Mouse (Mus musculus) neutrophil, adult 65 days (primary cell): ENCODE data around the gene Lix1. TPM values are rescaled to one million over a fixed set of nuclear protein-coding genes. Genes with fewer than 3 reads are reported as not detected.

Experiments
- total RNA-seq: library from RNA; stranded (reverse); gene quantifications from 2 replicates; pipeline ENCODE4 v1.2.4, GENCODE M21; 2023

Gene Lix1
- not detected in 2 replicates for total RNA-seq

DNA sequence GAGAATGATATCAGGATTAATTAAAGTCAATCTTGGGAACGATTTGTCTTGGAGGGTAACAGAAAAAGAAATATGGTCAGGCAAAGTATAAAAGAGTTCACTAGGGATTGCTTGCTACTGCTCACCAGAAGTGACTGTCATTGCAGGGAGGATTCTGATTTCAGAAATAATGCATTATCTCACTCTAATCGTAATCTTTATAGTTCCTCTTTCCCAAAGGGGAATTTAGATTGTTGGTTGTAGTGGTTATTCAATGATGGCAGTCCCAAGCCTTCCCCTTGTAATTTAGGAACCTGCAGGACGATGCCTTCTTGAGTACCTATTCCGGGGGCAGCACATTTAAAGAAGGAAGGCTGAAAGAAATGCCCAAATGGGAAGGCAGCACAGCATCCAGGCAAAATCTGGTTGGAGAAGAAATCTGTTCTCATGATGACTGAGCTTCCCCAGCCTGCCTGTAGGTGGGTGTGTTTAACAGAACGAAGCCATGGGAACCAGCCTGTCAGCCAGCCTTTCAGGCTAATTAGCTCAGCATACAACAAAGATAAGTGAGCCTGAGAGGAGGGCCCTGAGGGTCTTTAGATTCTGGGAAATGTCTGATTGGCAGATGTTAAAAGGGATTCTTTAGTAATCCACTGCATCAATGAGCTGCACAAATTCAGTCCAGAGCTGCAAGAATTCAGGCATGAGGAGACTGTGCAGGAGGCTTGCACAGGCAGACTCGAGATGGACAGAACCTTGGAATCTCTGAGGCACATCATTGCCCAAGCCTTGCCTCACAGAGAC lies at the start of gene Lix1:
TSS of gene Lix1 (plus strand) at position 451 of the 783 bp plus-strand sequence.

DNA sequence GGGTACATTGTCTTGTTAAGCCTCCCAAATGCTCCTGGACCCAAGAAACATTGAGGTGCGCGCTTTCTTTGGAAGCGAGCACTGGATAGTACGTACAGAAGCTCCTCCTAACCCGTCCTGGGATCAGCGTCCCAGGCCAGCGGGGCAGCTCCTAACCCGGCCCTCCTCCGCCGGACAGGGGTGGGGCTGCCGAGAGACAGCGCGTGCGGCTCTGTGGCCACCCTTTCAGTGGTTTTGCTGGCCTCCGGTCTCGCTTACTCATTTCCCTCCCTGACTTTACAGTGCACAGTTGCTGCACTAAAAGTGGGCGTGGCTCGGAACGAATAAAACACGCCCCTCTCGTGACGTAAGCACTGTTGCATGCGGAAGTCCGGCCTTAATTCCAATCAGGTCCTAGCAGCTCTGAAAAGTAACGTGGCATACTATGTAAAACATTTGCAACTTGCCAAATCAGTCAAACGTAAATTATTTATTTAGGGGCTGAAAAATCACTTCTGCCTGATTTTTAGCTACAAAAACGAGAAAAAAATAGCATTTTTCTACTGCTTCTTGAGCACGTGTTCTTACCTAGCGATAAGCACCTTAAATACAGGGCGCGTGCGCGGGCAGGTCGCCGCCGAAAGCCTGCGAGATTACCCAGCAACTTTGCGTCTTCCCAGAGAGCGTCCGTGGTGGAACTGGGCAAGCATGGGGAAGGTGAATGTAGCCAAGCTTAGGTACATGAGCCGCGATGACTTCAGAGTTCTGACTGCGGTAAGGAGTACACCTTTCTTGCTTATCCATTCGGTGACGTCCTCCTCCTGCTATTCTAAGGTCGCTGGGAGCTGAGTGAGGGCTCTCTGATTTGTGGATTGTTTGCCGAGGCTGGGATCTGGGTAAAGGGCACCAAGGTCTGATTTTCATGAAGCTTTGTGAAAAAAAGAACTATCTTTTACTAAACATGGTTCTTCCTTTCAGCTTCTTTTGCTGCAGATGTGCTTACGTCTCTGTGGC lies 28.3 kb upstream of the Lix1 start, which contains the start of gene Riok2:
TSS of gene Riok2 (plus strand) at position 392 of the 993 bp plus-strand sequence.

Other genes with a start within 250 kb of the Lix1 start
- 14.9 and 20.4 TPM in 2 replicates for gene Riok2, start 28.4 kb upstream of the Lix1 start, total RNA-seq
- gene Lnpep, start 222.4 kb downstream of the Lix1 start, total RNA-seq = 124 and 135 TPM in 2 replicates